Mouse (Mus musculus): ENCODE data around the gene Galnt4.

The Galnt4 gene

GRCm38 (mm10) chr10:99107964-99108363 lies at the start of gene Galnt4:
Gene Galnt4 (plus strand): TSS chr10:99108159.
- DNase-seq (ENCODE audit: low spot score) = peak; percentile 75

GRCm38 (mm10) chr10:99060588-99060987 lies 47.4 kb upstream of the Galnt4 start:
- no peak for DNase-seq (ENCODE audit: low spot score)

- no peak for DNase-seq (ENCODE audit: low spot score)
These were observed 46.5 kb upstream of the Galnt4 start for GRCm38 (mm10) chr10:99061418-99061817.

GRCm38 (mm10) chr10:99062546-99062945 lies 45.4 kb upstream of the Galnt4 start:
- no peak for DNase-seq (ENCODE audit: low spot score)

- DNase-seq (ENCODE audit: low spot score) = no peak
These were observed 31.7 kb upstream of the Galnt4 start for GRCm38 (mm10) chr10:99076113-99076895.

GRCm38 (mm10) chr10:99078621-99079020 lies 29.3 kb upstream of the Galnt4 start:
- no peak for DNase-seq (ENCODE audit: low spot score)

GRCm38 (mm10) chr10:99081569-99081990 lies 26.4 kb upstream of the Galnt4 start:
- DNase-seq (ENCODE audit: low spot score) = no peak

- no peak for DNase-seq (ENCODE audit: low spot score)
These were observed 24.4 kb upstream of the Galnt4 start for GRCm38 (mm10) chr10:99083431-99084003.

GRCm38 (mm10) chr10:99084397-99085239 lies 23.3 kb upstream of the Galnt4 start:
- peak; percentile 45 for DNase-seq (ENCODE audit: low spot score)

- DNase-seq (ENCODE audit: low spot score) = no peak
These were observed 22.7 kb upstream of the Galnt4 start for GRCm38 (mm10) chr10:99085240-99085587.

GRCm38 (mm10) chr10:99086029-99086428 lies 21.9 kb upstream of the Galnt4 start:
- no peak for DNase-seq (ENCODE audit: low spot score)

GRCm38 (mm10) chr10:99089906-99090305 lies 18.1 kb upstream of the Galnt4 start:
- no peak for DNase-seq (ENCODE audit: low spot score)

- DNase-seq (ENCODE audit: low spot score) = no peak
These were observed 14.6 kb upstream of the Galnt4 start for GRCm38 (mm10) chr10:99093364-99093763.

- no peak for DNase-seq (ENCODE audit: low spot score)
These were observed 12.8 kb upstream of the Galnt4 start for GRCm38 (mm10) chr10:99095114-99095513.

- DNase-seq (ENCODE audit: low spot score) = peak; percentile 14
These were observed 10.6 kb upstream of the Galnt4 start for GRCm38 (mm10) chr10:99097374-99097773.

- DNase-seq (ENCODE audit: low spot score) = no peak
These were observed 2.4 kb upstream of the Galnt4 start for GRCm38 (mm10) chr10:99105522-99105921.

- DNase-seq (ENCODE audit: low spot score) = no peak
These were observed 1.7 kb upstream of the Galnt4 start for GRCm38 (mm10) chr10:99106311-99106702.

GRCm38 (mm10) chr10:99106703-99107631 lies 992 bp upstream of the Galnt4 start, which contains the start of gene Poc1b:
Gene Poc1b (plus strand): TSS chr10:99107036.
- DNase-seq (ENCODE audit: low spot score) = peak; percentile 75

- DNase-seq (ENCODE audit: low spot score) = no peak
These were observed 548 bp downstream of the Galnt4 start for GRCm38 (mm10) chr10:99108431-99108982.

GRCm38 (mm10) chr10:99113533-99113932 lies 5.6 kb downstream of the Galnt4 start:
- DNase-seq (ENCODE audit: low spot score) = no peak

GRCm38 (mm10) chr10:99114295-99114694 lies 6.3 kb downstream of the Galnt4 start:
- DNase-seq (ENCODE audit: low spot score) = no peak

All from spleen, adult 12 weeks (tissue).